Mouse (Mus musculus) left cerebral cortex, postnatal 10 days (tissue): ENCODE measurements around the gene Amdhd2. TPM values are rescaled to one million over a fixed set of nuclear protein-coding genes. Genes with fewer than 3 reads are reported as not detected.

Experiments used
- DNase-seq, 2 experiments: peaks; one replicate each; pipeline ENCODE4 v3.0.0; 2021 to 2022; ENCODE audit warnings: low spot score in 2 of 2, mixed read lengths in 1 of 2; ENCODE audit errors: extremely low spot score in 1 of 2
- intact Hi-C: fragments of 180-260 bp; cut with DNase I; formaldehyde crosslinking; loops from one replicate; pipeline ENCODE4 v1.15.1; 2025
- total RNA-seq, 2 experiments: library from RNA; stranded (reverse); gene quantifications; 2 replicates each; pipeline ENCODE4 v1.2.3; 2021

Amdhd2 gene
- total RNA-seq, 2 experiments from 2014 or later: 33.3 to 36.0 TPM

DNA sequence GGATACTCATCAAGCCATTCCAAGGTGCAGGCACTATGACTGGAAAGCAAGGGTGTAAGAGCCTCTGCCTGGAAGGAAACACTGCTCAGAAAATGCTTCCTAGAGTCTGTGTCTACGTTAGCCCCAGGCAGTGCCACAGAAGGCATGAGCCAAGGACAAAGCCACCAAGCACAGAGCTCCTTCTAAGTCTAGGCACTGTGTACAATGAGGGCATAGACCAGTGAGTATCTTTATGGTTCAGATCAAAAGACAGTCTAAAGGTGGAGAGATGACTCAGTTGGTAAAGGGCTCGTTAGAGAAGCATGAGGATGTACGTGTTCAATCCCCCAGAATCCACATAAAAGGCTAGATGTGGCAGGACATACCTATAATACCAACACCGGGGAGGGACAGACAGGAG, 37.5 kb upstream of the Amdhd2 start:
- intact Hi-C loops: no loop called here
- DNase-seq: no peak

DNA sequence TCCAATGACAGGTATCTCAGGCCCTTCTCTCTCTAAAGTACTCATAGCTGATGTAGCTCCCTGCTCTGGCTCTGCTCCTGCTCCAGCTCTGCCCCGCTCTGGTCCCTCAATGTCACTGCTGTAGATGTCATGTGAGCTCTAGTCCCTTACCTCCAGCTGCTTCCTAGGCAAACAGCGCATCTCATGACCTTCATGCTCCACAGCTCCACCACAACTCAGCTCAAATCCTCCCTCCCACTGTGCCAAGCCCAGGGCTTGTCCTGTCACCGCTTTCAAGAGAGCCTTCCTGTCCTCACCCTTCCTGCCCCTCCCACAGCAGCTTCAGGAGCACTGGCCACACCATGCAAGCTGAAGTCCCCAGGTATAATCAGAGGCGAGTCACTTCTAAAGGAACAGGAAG, 36.2 kb upstream of the Amdhd2 start:
- DNase-seq: peak in 1 of 2 experiments; percentile 41
- intact Hi-C loops: no loop called here

DNA sequence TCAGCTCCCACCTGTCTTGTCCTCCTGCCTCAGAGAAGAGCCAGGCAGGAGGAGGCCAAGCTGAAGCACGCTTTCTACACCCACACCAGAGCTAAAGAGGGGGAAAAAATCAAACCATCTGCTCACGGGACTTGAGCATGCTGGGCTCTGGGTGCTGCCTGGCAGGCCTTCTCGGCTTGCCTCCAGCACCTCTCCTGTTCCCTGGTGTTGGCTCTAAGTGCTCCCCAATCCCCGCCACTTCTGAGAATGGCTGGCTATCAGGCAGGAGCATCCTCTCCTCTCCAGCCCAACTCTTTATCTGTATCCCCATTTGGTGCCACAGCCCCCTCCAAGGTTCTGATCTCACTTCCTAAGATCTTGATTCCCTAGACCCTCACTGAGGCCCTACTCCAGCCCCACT, 35.7 kb upstream of the Amdhd2 start:
- peak; percentile 48 to 51 for DNase-seq
- intact Hi-C loops: no loop called here

DNA sequence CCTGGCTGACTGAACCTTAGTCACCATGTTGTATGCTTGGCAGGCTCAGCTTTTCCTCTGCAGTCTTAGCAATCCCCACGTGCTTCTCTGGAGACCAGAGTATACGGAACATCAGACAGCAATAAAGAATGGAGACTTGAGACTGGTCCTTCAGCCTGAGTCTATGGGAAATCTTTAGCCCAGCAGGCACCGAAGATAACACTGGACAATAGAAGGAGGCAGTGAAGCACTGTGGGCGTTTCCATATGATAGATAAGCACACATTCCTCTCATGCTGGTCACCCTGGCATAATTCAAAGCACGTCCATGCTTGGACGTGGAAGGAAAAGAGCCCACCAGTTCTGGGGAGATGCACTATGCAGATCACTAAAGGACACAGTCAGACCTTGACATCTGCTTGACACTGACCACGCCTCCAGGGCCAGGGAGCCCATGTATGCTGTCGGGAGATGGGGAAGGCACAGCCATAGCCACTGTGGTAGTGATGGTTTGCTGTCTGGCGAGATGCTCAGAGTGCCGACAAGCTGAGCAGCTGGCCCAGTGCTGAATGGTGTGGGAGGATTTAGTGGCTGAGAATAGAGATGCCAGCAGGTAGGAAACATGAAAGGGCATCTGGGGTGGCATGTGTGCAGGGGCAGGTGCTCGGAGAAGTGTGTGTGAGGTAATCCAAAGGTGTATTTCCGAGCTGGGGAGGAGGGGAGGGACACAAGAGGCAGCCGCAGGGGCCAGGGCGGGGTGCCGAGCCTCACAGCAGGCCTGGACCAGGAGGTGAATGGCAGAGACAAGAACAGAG, 33.7 kb upstream of the Amdhd2 start:
- intact Hi-C loops: no loop called here
- DNase-seq: peak; percentile 20 to 28

DNA sequence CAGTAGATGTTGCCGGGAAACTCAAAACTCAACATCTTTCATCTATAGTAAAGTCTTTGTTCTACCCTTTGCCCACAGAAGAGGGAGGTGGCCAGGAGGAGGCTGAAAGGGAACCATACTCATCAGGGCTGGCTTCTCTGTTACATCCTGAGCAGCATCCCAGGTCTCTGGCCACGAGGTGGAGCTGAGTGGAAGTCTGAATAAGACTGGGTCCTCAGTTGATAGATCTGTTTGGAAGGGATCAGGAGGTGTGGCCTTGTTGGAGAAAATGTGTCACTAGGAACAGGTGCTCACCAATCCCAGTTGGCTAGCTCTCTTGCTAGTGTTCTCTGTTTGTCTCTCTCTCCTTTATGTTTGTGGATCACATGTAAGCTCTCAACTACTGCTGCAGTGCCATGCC, 31.8 kb upstream of the Amdhd2 start:
- DNase-seq: peak in 1 of 2 experiments; percentile 11
- intact Hi-C loops: no loop called here

DNA sequence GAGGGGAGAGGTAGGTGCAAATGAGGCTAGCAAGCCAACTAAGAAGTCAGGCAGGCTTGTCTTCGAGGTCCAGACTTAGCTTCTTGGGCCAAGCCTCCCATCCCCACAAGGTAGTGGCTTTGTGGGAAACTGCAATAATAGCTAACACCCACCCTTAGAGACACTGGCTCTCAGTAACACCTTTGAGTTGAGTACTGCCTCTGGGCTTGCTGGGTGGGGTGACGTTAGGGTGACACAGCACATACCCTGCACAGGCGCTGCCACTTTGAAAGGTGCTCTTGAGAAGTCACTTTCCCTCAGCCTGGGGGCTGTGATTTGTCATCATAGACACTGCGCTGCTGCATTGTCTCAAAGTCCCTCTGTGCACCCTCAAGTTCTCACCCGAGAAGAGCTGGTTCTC, 30.2 kb upstream of the Amdhd2 start:
- DNase-seq: peak in 1 of 2 experiments; percentile 10
- intact Hi-C loops: no loop called here

DNA sequence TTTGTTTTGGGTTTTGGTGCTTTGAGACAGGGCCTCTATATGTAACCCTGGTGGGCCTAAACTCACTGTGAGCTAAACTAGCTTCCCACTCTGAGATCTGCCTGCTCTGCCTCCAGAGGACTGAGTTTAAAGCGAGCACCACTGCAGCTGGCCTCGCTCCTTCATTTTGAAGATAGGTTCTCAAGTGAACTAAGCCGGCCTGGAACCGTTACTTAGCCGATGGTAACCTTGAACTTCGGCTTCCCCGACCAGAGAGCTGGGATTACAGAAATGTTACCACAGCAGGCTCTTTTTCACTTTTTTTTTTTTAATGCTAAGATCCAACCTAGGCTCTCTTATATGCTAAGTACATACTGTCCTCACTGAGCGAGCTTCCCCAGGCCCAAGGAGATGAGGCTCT, 29.7 kb upstream of the Amdhd2 start:
- peak in 1 of 2 experiments; percentile 11 for DNase-seq
- intact Hi-C loops: no loop called here

DNA sequence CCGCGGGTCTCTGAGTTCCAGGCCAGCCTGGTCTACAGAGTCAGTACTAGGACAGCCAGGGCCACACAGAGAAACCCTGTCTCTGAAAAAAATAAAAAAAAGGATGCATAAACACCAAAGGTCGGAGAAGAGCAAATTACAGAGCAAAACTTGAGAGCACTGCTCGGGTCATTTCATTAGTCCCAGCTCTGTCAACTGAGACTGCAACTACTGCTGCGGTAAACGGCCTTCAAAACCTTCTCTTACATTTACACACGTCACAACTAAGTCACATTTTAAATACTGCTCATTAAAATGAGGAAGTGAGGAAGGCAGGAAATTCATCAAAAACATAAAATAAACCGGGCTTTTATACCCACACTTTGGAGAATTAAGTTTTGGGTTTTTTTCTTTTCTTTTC, 29.3 kb upstream of the Amdhd2 start:
- DNase-seq: no peak
- intact Hi-C loops: no loop called here

DNA sequence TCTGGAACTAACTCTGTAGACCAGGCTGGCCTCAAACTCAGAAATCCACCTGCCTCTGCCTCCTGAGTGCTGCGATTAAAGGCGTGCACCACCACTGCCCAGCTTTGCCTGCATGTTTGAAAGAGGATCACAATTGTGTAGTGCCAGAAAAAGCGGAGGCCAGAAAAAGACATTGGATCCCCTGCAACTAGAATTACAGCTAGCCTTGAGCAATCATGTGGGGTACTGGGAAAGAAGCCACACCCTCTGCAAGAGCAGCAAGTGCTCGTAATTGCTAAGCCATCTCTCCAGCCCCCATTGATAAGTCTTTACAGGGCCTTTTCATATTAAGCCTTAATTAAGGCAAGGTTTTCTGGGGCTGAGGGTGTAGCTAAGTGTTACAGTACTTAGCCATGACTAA, 27.9 kb upstream of the Amdhd2 start:
- intact Hi-C loops: no loop called here
- no peak for DNase-seq

DNA sequence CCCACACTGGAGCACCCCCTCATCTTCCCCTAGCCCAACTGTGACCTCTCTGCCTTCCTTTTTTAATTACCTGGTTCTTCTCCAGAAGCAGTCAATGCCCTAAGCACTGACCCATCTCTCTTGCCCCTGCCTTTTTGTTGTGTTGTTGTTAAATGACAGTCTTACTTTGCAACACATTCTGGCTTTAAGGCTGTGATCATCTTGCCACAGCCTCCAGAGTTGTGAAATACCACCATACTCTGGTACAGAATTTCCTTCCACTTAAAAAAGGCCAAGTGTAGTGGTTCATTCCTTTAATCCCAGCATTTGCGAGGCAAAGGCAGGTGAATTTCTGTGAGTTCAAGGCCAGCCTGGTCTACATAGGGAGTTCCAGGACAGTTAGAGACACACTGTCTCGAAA, 27.4 kb upstream of the Amdhd2 start:
- intact Hi-C loops: no loop called here
- no peak for DNase-seq

DNA sequence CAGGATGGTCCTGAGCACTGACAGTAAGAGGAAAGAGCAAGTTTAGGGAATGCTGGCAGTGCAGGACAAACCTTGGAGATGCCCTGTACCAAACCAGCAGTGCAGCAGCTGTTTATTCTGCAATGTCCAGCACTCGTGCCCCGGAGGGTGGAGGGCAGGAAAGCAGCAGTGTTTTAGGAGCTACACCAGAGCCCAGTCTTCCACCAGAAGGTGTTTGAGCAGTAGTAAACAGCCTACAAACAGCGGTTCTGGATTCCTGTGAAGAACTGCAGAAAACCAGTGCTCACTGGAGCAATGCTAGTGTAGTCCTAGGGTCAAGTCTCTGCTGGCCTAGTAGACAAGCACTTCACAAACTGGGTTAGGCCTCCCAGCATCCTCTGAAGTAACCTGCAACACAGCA, 10.7 kb upstream of the Amdhd2 start:
- intact Hi-C loops: loop anchor here (5.0 to 10.0 kb wide), 4 partner anchors 33 to 213 kb away; partner anchors contain the start of genes Abca17, Abca3, Ccnf and Ntn3

DNA sequence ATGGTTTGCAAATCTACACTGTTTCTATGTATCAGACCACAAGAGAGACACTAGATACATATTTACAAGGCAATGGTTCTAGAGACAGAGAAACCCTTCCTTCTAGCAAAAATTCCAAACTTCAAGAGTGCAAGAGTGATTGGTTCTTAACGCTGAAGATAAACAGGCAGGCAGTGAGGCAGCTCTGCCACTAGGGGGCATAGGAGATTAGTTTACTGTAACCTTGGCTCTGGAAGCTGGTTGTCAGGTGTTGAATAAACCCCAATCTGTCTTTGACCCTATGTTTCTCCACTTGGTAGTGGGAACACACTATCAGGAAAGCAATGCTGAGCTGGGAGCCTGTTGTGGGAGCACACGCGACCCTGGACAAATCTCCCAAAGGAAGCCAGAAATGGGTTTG, 9.9 kb upstream of the Amdhd2 start:
- DNase-seq: peak; percentile 64 to 68
- intact Hi-C loops: loop anchor here (5.0 to 10.0 kb wide), 4 partner anchors 34 to 214 kb away; partner anchors contain the start of genes Abca17, Abca3, Ccnf and Ntn3

More for the DNA sequence above, 10.7 kb upstream of the Amdhd2 start:
- peak in 1 of 2 experiments; percentile 12 for DNase-seq

DNA sequence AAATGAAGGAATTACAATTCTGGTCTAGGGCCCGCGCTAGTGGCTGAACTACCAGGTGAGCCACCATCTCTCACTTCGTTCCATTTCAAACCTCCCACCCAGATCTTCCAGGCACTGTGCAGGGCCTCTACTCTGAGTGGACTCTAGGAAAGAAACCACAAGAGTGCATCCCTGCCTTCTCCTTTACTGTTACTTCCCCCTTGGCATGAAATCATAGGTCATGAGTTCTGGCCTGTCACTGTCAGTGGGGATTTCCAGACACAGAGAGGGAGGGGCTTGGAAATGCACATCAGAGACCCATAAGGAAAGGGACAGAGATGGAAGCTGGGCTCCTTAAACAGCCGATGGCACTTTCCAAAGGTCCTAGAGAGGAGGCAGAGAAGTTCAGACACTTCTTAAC, 8.2 kb upstream of the Amdhd2 start:
- peak in 1 of 2 experiments; percentile 8 for DNase-seq
- intact Hi-C loops: loop anchor here (5.0 to 10.0 kb wide), 4 partner anchors 36 to 216 kb away; partner anchors contain the start of genes Abca17, Abca3, Ccnf and Ntn3

DNA sequence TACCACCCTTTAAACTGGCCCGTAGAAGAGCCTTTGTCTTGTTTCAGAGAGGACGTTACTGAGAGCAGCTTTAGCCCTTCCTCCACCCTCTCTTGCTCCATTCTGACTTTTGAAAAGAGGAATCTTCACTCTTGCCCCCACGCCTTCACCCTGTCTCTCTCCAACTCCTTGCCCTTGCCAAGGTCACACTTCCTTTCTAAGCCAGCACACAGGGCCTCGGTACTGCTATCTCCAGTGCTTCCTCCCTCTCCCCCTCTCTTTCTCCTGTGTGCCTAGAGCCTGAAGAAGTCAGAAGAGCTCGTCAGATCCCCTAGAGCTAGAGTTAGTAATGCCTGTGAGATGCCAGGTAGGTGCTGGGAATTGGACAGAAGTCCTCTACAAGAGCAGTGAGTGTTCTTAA, 7.2 kb upstream of the Amdhd2 start:
- intact Hi-C loops: loop anchor here (5.0 to 10.0 kb wide), 4 partner anchors 37 to 217 kb away; partner anchors contain the start of genes Abca17, Abca3, Ccnf and Ntn3
- DNase-seq: peak in 1 of 2 experiments; percentile 20

DNA sequence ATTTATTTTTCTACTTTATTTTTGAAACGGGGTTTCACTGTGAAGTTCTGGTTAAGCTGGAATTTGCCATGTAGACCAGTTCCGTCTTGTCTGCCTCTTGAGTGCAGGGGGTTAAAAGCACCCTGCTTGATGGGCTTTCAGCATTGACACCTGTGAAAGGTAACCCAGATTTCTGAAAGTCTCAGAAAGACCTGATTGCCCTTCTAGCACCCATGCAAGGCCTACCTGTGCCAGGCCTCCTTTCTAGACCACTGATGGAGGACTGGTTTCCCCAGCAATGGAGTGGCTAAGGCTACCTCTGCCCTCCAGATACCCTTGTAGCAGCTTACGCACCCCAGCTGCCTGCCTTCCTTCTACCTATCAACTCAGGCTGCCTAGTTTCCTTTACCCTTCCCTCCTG, 6.6 kb upstream of the Amdhd2 start:
- DNase-seq: peak in 1 of 2 experiments; percentile 19
- intact Hi-C loops: loop anchor here (5.0 to 10.0 kb wide), 4 partner anchors 37 to 217 kb away; partner anchors contain the start of genes Abca17, Abca3, Ccnf and Ntn3

DNA sequence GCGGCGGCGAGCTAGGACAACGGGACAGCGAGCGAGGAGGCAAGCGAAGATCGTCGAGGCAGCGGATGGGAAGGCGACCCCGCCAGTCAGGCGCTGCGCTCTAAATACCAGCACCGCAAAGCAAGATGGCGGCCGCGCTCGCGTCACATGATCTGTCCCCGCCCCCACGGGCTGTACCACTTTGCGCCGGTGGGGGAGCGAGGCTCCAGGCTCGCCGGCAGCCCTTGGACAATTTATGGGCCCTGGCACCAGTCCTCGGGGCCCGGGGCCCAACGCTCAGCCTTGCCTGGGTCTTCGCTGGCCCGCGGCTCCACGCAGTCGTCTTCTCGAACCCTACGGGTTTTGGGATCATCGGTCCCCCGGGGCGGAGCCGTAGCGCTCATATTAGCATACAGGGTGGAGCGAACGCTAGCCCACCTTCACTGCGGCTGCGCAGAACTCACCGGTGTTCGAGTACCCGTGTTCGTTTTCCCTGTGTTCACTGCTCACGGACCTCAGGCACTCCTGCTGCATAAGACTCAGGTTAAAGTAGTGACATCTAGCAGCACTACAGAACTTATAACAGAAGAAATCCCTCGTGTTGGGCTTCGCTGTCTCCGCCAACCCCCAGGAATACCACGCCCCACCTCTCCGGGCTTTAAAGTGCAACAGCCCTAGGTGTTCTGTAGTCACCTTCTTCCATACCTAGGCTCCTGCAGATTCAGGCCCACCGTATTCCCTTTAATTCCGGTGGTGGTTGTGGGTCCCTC, 5.9 kb upstream of the Amdhd2 start, which contains the start of gene Atp6v0c:
TSS of gene Atp6v0c (minus strand) at position 386 of the 749 bp plus-strand sequence.
- intact Hi-C loops: loop anchor here (5.0 to 10.0 kb wide), 4 partner anchors 38 to 218 kb away; partner anchors contain the start of genes Abca17, Abca3, Ccnf and Ntn3
- peak; percentile 93 to 96 for DNase-seq

DNA sequence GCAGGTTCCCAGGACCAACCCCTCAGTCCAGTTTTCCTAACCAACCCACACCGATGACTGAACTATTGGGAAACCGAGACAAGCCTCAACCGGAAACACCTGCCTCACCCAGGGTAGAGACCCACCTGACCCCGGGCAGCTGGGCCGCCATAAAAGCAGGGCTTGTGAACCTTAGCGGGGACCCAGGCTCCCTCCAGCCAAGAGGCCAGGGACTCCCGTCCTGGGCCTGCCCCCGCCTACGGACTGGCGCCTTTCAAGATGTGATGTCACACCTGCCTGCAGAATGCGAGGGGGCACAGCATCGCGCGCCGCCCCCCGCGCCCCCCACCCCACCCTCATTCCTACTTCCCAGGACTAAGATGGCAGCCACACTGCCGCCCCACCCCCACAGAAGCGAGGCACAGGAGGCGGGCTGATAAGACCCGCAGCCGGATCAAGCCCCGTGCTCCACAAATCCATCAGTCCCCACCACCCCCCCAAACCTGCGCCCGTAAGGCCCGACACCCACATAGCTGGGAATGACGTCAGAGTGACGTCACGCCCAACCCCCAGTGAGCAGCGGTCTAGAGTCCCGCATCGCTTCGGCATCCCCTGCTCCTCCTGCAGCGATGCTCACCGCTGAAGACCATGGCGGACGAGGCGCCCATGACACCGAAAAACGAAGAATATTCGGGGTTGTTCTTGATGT, 5.2 kb upstream of the Amdhd2 start:
- peak; percentile 68 to 86 for DNase-seq
- intact Hi-C loops: no loop called here

DNA sequence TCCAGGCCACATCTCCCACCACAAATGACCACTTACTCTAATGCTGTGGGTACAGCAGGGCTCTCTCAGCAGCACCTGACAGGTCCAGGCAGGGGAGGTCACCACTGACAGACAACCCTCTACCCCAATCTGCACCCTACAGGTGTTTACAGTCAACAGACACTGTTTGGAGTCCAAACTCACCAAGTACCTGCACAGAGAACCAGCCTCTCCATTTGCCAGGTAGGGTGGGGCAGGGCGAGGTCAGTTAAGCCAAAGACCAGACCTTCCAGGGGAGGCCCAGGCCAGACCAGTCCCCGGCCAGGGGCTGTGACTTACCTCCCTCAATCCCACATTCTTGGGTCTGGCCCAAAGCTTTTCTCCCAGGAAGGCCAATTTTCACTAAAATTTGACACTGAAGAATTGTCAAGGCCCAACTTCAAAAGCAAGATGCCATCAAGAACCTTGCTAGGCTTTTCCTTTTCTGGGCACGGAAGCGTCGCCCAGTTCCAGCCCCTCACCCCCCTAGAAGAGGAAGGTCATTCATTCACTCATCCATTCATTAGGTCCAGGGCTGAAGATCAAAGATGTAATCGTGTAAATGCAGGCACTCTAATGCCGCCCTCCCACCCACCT, 4.4 kb upstream of the Amdhd2 start:
- peak in 1 of 2 experiments; percentile 29 for DNase-seq
- intact Hi-C loops: no loop called here
